Mouse (Mus musculus): ENCODE data around the gene Phyhd1.

DNA sequence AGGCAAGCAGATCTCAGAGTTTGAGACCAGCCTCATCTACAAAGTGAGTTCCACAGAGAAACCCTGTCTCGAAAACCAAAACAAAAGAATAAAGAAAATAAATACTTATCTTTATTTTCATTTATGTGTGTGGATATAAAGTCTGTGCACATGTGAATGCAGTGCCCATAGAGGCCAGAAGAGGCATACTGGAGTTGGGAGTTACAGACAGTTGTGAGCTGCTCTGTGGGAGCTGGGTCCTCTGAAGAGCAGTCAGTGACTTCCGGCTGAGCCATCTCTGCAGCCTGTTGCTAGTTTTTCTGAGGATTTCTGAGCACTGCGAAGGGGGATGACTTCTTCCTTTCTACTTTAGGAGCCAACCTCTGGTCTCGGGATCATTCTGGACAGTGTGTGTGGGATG lies 50.1 kb downstream of the Phyhd1 start:
- no peak for TF ChIP-seq POLR2A (IDR thresholded peaks at IDR 0.05; ENCODE audit: low read depth, low read length)
- TF ChIP-seq CTCF (IDR thresholded peaks at IDR 0.05; ENCODE audit: borderline replicate concordance, insufficient read depth, low read length), result no peak

All from embryonic fibroblast, embryonic 13.5 days (primary cell).